Mouse (Mus musculus): Measurements from ENCODE around the gene Copg2.

Gene Copg2

GRCm38 (mm10) chr6:30734988-30735727 lies 161.4 kb downstream of the Copg2 start:
- no peak for DNase-seq (ENCODE audit: low spot score in 2 of 2)

- no peak for DNase-seq (ENCODE audit: low spot score in 2 of 2)
Observed at GRCm38 (mm10) chr6:30734465-30734864, 162.1 kb downstream of the Copg2 start.

GRCm38 (mm10) chr6:30732571-30733130 lies 163.9 kb downstream of the Copg2 start:
- DNase-seq (ENCODE audit: low spot score in 2 of 2) = no peak

- no peak for DNase-seq (ENCODE audit: low spot score in 2 of 2)
Observed at GRCm38 (mm10) chr6:30730301-30730971, 166.2 kb downstream of the Copg2 start.

- no peak for DNase-seq (ENCODE audit: low spot score in 2 of 2)
Observed at GRCm38 (mm10) chr6:30723331-30723730, 173.3 kb downstream of the Copg2 start, which contains the start of gene Mest. Mest (plus strand) TSS chr6:30723547.

GRCm38 (mm10) chr6:30722385-30723164 lies 174.0 kb downstream of the Copg2 start:
- no peak for DNase-seq (ENCODE audit: low spot score in 2 of 2)

- no peak for DNase-seq (ENCODE audit: low spot score in 2 of 2)
Observed at GRCm38 (mm10) chr6:30716796-30717195, 179.8 kb downstream of the Copg2 start.

- no peak for DNase-seq (ENCODE audit: low spot score in 2 of 2)
Observed at GRCm38 (mm10) chr6:30714891-30715471, 181.6 kb downstream of the Copg2 start.

GRCm38 (mm10) chr6:30713896-30714295 lies 182.7 kb downstream of the Copg2 start:
- no peak for DNase-seq (ENCODE audit: low spot score in 2 of 2)

GRCm38 (mm10) chr6:30713455-30713854 lies 183.1 kb downstream of the Copg2 start:
- DNase-seq (ENCODE audit: low spot score in 2 of 2) = no peak

- no peak for DNase-seq (ENCODE audit: low spot score in 2 of 2)
Observed at GRCm38 (mm10) chr6:30712484-30712883, 184.1 kb downstream of the Copg2 start.

- DNase-seq (ENCODE audit: low spot score in 2 of 2) = no peak
Observed at GRCm38 (mm10) chr6:30711365-30711763, 185.2 kb downstream of the Copg2 start.

- DNase-seq (ENCODE audit: low spot score in 2 of 2) = no peak
Observed at GRCm38 (mm10) chr6:30710371-30711364, 185.9 kb downstream of the Copg2 start.

GRCm38 (mm10) chr6:30709115-30709514 lies 187.5 kb downstream of the Copg2 start:
- DNase-seq (ENCODE audit: low spot score in 2 of 2) = no peak

GRCm38 (mm10) chr6:30703977-30704602 lies 192.5 kb downstream of the Copg2 start:
- no peak for DNase-seq (ENCODE audit: low spot score in 2 of 2)

- no peak for DNase-seq (ENCODE audit: low spot score in 2 of 2)
Observed at GRCm38 (mm10) chr6:30703476-30703875, 193.1 kb downstream of the Copg2 start.

- no peak for DNase-seq (ENCODE audit: low spot score in 2 of 2)
Observed at GRCm38 (mm10) chr6:30702881-30703280, 193.7 kb downstream of the Copg2 start.

GRCm38 (mm10) chr6:30700182-30700581 lies 196.4 kb downstream of the Copg2 start:
- no peak for DNase-seq (ENCODE audit: low spot score in 2 of 2)

GRCm38 (mm10) chr6:30698036-30698435 lies 198.6 kb downstream of the Copg2 start:
- DNase-seq (ENCODE audit: low spot score in 2 of 2) = no peak
